15 mouse cellular contexts compared by ENCODE assay signal in the genomic region with DNA sequence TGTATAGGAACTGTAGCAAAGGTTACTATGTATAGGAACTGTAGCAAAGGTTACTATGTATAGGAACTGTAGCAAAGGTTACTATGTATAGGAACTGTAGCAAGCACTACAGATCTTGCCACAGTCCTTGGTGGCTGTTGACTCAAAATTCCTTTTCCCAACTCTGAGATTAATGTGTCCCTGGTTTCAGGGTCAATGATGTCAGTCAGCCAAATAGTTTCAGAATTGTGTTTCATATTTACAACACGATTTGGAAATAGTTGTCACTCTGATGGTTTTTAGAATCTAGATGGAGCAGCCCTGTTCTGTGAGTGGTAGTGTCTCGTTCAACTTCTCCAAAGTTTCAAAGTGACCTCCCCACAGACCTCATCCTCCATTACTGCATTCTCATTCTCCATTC.
"Had no signal": no experiment of that assay in that cellular context is flagged by ENCODE, and none has a peak within 500 bp of the region (broad histone marks: within the 10 kb centered on the region; RNA-seq: fewer than 3 reads in every experiment).

No protein-coding gene starts in this region.

- H3K27me3 ChIP-seq: stomach, embryonic 15.5 days had no signal

- H3K9ac ChIP-seq: neural tube, embryonic 15.5 days; stomach, embryonic 15.5 days had no signal

- H3K4me2 ChIP-seq: neural tube, embryonic 15.5 days; stomach, embryonic 15.5 days had no signal

- H3K9me3 ChIP-seq: neural tube, embryonic 15.5 days; stomach, embryonic 15.5 days had no signal

- DNase-seq: retina, postnatal 1 day; right cerebral cortex, adult 18-20 months; right cerebral cortex, postnatal 14 days; right cerebral cortex, postnatal 25 days; right cerebral cortex, postnatal 4 days; spleen, adult 18-20 months; thymus, adult 18-20 months; thymus, adult 2 months; thymus, postnatal 14 days; thymus, postnatal 25 days; thymus, postnatal 36 days; thymus, postnatal 4 days had no signal

- H3K4me3 ChIP-seq: neural tube, embryonic 15.5 days; stomach, embryonic 15.5 days had no signal

- H3K27ac ChIP-seq: neural tube, embryonic 15.5 days; stomach, embryonic 15.5 days; stomach, postnatal 0 days had no signal

- H3K36me3 ChIP-seq: neural tube, embryonic 15.5 days; stomach, embryonic 15.5 days had no signal
